Mouse (Mus musculus) adrenal gland, postnatal 36 days (tissue): ENCODE results near the gene Trpc7. TPM values are rescaled to one million over a fixed set of nuclear protein-coding genes. Genes with fewer than 3 reads are reported as not detected.

Experiments
- DNase-seq, 2 experiments: peaks; one replicate each; pipeline ENCODE4 v3.0.0; 2021; ENCODE audit warnings: mixed read lengths in 1 of 2
- total RNA-seq, 2 experiments: library from RNA; stranded (reverse); gene quantifications; 2 replicates each; pipeline ENCODE4 v1.2.3; 2021

Gene Trpc7
- total RNA-seq, 2 experiments from 2014 or later, result 0.13 to 0.26 TPM

- DNase-seq, result no peak
These were observed 105.1 kb downstream of the Trpc7 start for GRCm38 (mm10) chr13:56790683-56791082.

GRCm38 (mm10) chr13:56782621-56783020 is 113.2 kb downstream of the Trpc7 start:
- DNase-seq, result no peak

- no peak for DNase-seq
These were observed 114.1 kb downstream of the Trpc7 start for GRCm38 (mm10) chr13:56781697-56782096.

- DNase-seq, result peak; percentile 22 to 26
These were observed 114.9 kb downstream of the Trpc7 start for GRCm38 (mm10) chr13:56780746-56781469.

GRCm38 (mm10) chr13:56774304-56774703 is 121.5 kb downstream of the Trpc7 start:
- no peak for DNase-seq

GRCm38 (mm10) chr13:56773262-56773870 is 122.4 kb downstream of the Trpc7 start:
- no peak for DNase-seq

GRCm38 (mm10) chr13:56772592-56772991 is 123.2 kb downstream of the Trpc7 start:
- DNase-seq, result no peak

- no peak for DNase-seq
These were observed 125.0 kb downstream of the Trpc7 start for GRCm38 (mm10) chr13:56770786-56771185.

- DNase-seq, result no peak
These were observed 125.6 kb downstream of the Trpc7 start for GRCm38 (mm10) chr13:56770136-56770578.

- no peak for DNase-seq
These were observed 126.4 kb downstream of the Trpc7 start for GRCm38 (mm10) chr13:56769431-56769830.

GRCm38 (mm10) chr13:56766211-56766610 is 129.6 kb downstream of the Trpc7 start:
- no peak for DNase-seq

- no peak for DNase-seq
These were observed 130.3 kb downstream of the Trpc7 start for GRCm38 (mm10) chr13:56765284-56766032.

- no peak for DNase-seq
These were observed 133.2 kb downstream of the Trpc7 start for GRCm38 (mm10) chr13:56762446-56763229.

GRCm38 (mm10) chr13:56758492-56758891 is 137.3 kb downstream of the Trpc7 start:
- DNase-seq, result peak; percentile 85 to 90

GRCm38 (mm10) chr13:56757201-56757600 is 138.6 kb downstream of the Trpc7 start:
- DNase-seq, result no peak

- peak; percentile 57 to 68 for DNase-seq
These were observed 139.9 kb downstream of the Trpc7 start for GRCm38 (mm10) chr13:56755871-56756270.

GRCm38 (mm10) chr13:56753192-56753951 is 142.4 kb downstream of the Trpc7 start, which contains the start of gene Gm45623:
Gene Gm45623, minus strand, starts transcription at chr13:56753827.
- peak in 1 of 2 experiments; percentile 25 for DNase-seq

- DNase-seq, result peak in 1 of 2 experiments; percentile 6
These were observed 143.2 kb downstream of the Trpc7 start for GRCm38 (mm10) chr13:56752474-56753191.

GRCm38 (mm10) chr13:56751774-56752173 is 144.0 kb downstream of the Trpc7 start:
- no peak for DNase-seq

GRCm38 (mm10) chr13:56749377-56749776 is 146.4 kb downstream of the Trpc7 start:
- DNase-seq, result no peak
